Mouse (Mus musculus) megakaryocyte, embryonic 14.5 days (primary cell): Measurements from ENCODE around the gene Evi5.

Experiments
- FLI1 ChIP-seq: IDR thresholded peaks from 2 replicates; pipeline ENCODE4 v1.6.1; 2012; ENCODE audit warnings: low read length, inconsistent platforms, mixed read lengths
- GATA1 ChIP-seq: IDR thresholded peaks from 3 replicates; pipeline ENCODE4 v1.6.1; 2012; ENCODE audit warnings: mixed read lengths, low read length, inconsistent platforms, borderline replicate concordance

GRCm38 (mm10) chr5:107854556-107854955 is 20.4 kb downstream of the Evi5 start:
- TF ChIP-seq FLI1: no peak
- TF ChIP-seq GATA1: no peak
